Mouse (Mus musculus) megakaryocyte, embryonic 14.5 days (primary cell): ENCODE data around the gene Cd151.

ENCODE experiments used
- FLI1 ChIP-seq: IDR thresholded peaks from 2 replicates; pipeline ENCODE4 v1.6.1; 2012; ENCODE audit warnings: low read length, inconsistent platforms, mixed read lengths
- GATA1 ChIP-seq: IDR thresholded peaks from 3 replicates; pipeline ENCODE4 v1.6.1; 2012; ENCODE audit warnings: mixed read lengths, low read length, inconsistent platforms, borderline replicate concordance

DNA sequence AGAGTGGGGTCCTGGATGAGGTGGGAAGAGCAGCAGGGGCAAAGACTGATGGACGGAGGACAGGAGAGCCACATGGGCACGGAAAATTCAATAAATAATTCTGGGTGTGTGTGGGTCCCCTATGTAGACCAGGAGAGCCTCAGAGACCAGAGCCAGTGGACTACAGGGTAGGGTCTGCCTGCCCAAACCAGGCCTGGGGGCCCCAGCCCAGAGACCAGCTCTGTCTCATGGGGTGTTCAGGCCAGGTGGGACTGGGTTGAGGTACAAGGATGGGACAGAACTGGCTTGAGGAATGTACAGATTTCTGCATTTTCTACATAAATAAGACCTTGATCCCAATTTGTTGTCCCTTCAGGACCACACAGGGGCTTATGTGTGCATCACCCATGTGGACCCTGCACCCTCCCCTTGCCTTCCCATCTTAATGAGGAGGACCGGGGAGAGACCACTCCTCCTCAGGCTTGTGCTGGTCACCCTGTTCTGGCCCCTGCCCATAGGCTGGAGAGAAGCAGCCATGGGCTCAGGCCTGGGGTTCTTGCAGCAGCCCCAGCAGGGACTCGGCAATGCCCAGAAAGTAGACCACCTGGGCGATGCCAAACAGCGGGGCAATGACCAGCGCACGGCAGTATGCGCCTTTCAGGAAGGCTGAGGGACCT is 36.5 kb upstream of the Cd151 start:
- no peak for TF ChIP-seq GATA1
- no peak for TF ChIP-seq FLI1
